Mouse (Mus musculus): ENCODE measurements around the gene Dgcr2.

GRCm38 (mm10) chr16:17803675-17804448 lies 94.5 kb downstream of the Dgcr2 start:
- TF ChIP-seq POLR2AphosphoS5 (IDR thresholded peaks at IDR 0.05; ENCODE audit: insufficient replicate concordance, low read depth, low read length) = no peak
- no peak for TF ChIP-seq CTCF (IDR thresholded peaks at IDR 0.05; ENCODE audit: low read depth, low read length)
- TF ChIP-seq TAL1 (conservative IDR thresholded peaks at IDR 0.05; ENCODE audit: low read depth, low read length) = no peak
- no peak for TF ChIP-seq GATA1 (IDR thresholded peaks at IDR 0.05; ENCODE audit: borderline replicate concordance, low read length)
- TF ChIP-seq GATA2 (IDR thresholded peaks at IDR 0.05; ENCODE audit: borderline replicate concordance, low read depth, low read length) = no peak

All from G1E (cell line).